Mouse (Mus musculus): ENCODE results near the gene Lyplal1.

Gene Lyplal1

GRCm38 (mm10) chr1:186041841-186042240, 75.3 kb downstream of the Lyplal1 start:
- no peak for DNase-seq (ENCODE audit: low read depth, low spot score)
